Mouse (Mus musculus): Measurements from ENCODE around the gene Gm49416. TPM values are rescaled to one million over a fixed set of nuclear protein-coding genes. Genes with fewer than 3 reads are reported as not detected.
"Not testable (repeated sequence)": the region's sequence is repeated elsewhere in the genome, so short reads cannot be mapped to it uniquely, and the experiment has no call there.

Gm49416 gene
- polyA plus RNA-seq, 1 experiment from 2014 or later, result not detected

DNA sequence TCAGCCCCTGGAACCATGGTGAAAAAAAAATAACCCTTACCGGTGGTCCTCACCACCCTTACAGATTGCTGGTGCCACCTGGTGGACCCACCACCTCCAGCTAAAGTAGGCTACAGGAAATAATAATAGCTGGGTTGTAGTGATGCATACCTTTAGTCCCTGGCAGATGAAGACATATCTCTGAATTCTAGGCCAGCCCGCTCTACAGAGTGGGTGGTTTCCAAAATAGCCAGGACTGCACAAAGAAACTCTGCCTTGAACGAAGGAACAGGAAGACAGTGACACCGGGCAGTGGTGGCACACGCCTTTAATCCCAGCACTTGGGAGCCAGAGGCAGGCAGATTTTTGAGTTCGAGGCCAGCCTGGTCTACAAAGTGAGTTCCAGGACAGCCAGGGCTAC, 24.5 kb upstream of the Gm49416 start:
- no peak for ATAC-seq (ENCODE audit: insufficient number of reproducible peaks, insufficient read depth, low FRiP score, low read depth)
- Histone ChIP-seq H3K4me2 (ENCODE audit: low read length) (no peak overlapping the region), H3K4me1 (ENCODE audit: control insufficient read depth in 2 of 2, insufficient read depth in 2 of 2, low read length in 2 of 2) (no peaks in the 10 kb centered on the region), H3K27me3 (ENCODE audit: control insufficient read depth, insufficient read depth, low read length) (no peaks in the 10 kb centered on the region), H3K27ac (replicated peaks in 1 of 2; ENCODE audit: control insufficient read depth in 1 of 2, insufficient read depth in 1 of 2, low read depth in 2 of 2, low read length in 2 of 2) (no peak overlapping the region), H3K4me3 (ENCODE audit: control insufficient read depth in 1 of 2, insufficient read depth in 1 of 2, low read depth in 1 of 2, low read length in 2 of 2) (no peak overlapping the region), H3K9me3 (ENCODE audit: control insufficient read depth, low read length) (no peaks in the 10 kb centered on the region), H3K9ac (ENCODE audit: low read length) (no peak overlapping the region), H3K36me3 (ENCODE audit: control insufficient read depth, insufficient read depth, low read length) (no peaks in the 10 kb centered on the region)
- 80% methylated on average over 6 of the region's 6 CpGs for WGBS

GRCm38 (mm10) chr19:8870381-8870780, 18.3 kb upstream of the Gm49416 start:
- H3K4me2 ChIP-seq (ENCODE audit: low read length), result peak overlapping the region; percentile 66
- peak overlapping the region in 1 of 2 experiments; percentile 70; a peak in 1 of 4 replicates for H3K4me3 ChIP-seq (ENCODE audit: control insufficient read depth in 1 of 2, insufficient read depth in 1 of 2, low read depth in 1 of 2, low read length in 2 of 2)
- peak overlapping the region; percentile 94 for H3K9ac ChIP-seq (ENCODE audit: low read length)
- H3K9me3 ChIP-seq (ENCODE audit: control insufficient read depth, low read length); H3K27ac ChIP-seq (replicated peaks in 1 of 2; ENCODE audit: control insufficient read depth in 1 of 2, insufficient read depth in 1 of 2, low read depth in 2 of 2, low read length in 2 of 2); ATAC-seq (ENCODE audit: insufficient number of reproducible peaks, insufficient read depth, low FRiP score, low read depth); H3K4me1 ChIP-seq (ENCODE audit: control insufficient read depth in 2 of 2, insufficient read depth in 2 of 2, low read length in 2 of 2); H3K27me3 ChIP-seq (ENCODE audit: control insufficient read depth, insufficient read depth, low read length): not testable (repeated sequence)
- H3K36me3 ChIP-seq (ENCODE audit: control insufficient read depth, insufficient read depth, low read length), result peaks cover 28% of the 10 kb centered on the region
- WGBS, result 37% methylated on average over 1 of the region's 3 CpGs

GRCm38 (mm10) chr19:8870838-8871237, 17.9 kb upstream of the Gm49416 start:
- Histone ChIP-seq H3K27me3 (ENCODE audit: control insufficient read depth, insufficient read depth, low read length) (no peaks in the 10 kb centered on the region), H3K9ac (ENCODE audit: low read length) (peak overlapping the region; percentile 94), H3K9me3 (ENCODE audit: control insufficient read depth, low read length) (no peaks in the 10 kb centered on the region), H3K4me1 (ENCODE audit: control insufficient read depth in 2 of 2, insufficient read depth in 2 of 2, low read length in 2 of 2) (peaks cover 3 to 7% of the 10 kb centered on the region in 2 experiments; a peak in 2 of 4 replicates), H3K36me3 (ENCODE audit: control insufficient read depth, insufficient read depth, low read length) (peaks cover 33% of the 10 kb centered on the region), H3K4me3 (ENCODE audit: control insufficient read depth in 1 of 2, insufficient read depth in 1 of 2, low read depth in 1 of 2, low read length in 2 of 2) (peak overlapping the region; percentile 70 to 77), H3K4me2 (ENCODE audit: low read length) (peak overlapping the region; percentile 66), H3K27ac (replicated peaks in 1 of 2; ENCODE audit: control insufficient read depth in 1 of 2, insufficient read depth in 1 of 2, low read depth in 2 of 2, low read length in 2 of 2) (peak overlapping the region; percentile 76 to 78)
- WGBS, result 39% methylated on average over 9 of the region's 9 CpGs
- ATAC-seq (ENCODE audit: insufficient number of reproducible peaks, insufficient read depth, low FRiP score, low read depth), result no peak

GRCm38 (mm10) chr19:8871267-8872186, 17.2 kb upstream of the Gm49416 start, which contains the start of gene Ubxn1:
Gene Ubxn1, plus strand, starts transcription at chr19:8871496.
- Histone ChIP-seq H3K9ac (ENCODE audit: low read length) (peak within 1 kb of the TSS; percentile 94), H3K4me2 (ENCODE audit: low read length) (peak within 1 kb of the TSS; percentile 88), H3K27ac (replicated peaks in 1 of 2; ENCODE audit: control insufficient read depth in 1 of 2, insufficient read depth in 1 of 2, low read depth in 2 of 2, low read length in 2 of 2) (peak within 1 kb of the TSS; percentile 76 to 78), H3K27me3 (ENCODE audit: control insufficient read depth, insufficient read depth, low read length) (no peaks in the 10 kb centered on the region), H3K9me3 (ENCODE audit: control insufficient read depth, low read length) (no peaks in the 10 kb centered on the region), H3K4me3 (ENCODE audit: control insufficient read depth in 1 of 2, insufficient read depth in 1 of 2, low read depth in 1 of 2, low read length in 2 of 2) (peak within 1 kb of the TSS; percentile 70 to 77), H3K4me1 (ENCODE audit: control insufficient read depth in 2 of 2, insufficient read depth in 2 of 2, low read length in 2 of 2) (peaks cover 3 to 7% of the 10 kb centered on the region in 2 experiments; a peak in 2 of 4 replicates), H3K36me3 (ENCODE audit: control insufficient read depth, insufficient read depth, low read length) (peaks cover 40% of the 10 kb centered on the region)
- 1% methylated on average over 59 of the region's 59 CpGs for WGBS
- peak; percentile 97 for ATAC-seq (ENCODE audit: insufficient number of reproducible peaks, insufficient read depth, low FRiP score, low read depth)

DNA sequence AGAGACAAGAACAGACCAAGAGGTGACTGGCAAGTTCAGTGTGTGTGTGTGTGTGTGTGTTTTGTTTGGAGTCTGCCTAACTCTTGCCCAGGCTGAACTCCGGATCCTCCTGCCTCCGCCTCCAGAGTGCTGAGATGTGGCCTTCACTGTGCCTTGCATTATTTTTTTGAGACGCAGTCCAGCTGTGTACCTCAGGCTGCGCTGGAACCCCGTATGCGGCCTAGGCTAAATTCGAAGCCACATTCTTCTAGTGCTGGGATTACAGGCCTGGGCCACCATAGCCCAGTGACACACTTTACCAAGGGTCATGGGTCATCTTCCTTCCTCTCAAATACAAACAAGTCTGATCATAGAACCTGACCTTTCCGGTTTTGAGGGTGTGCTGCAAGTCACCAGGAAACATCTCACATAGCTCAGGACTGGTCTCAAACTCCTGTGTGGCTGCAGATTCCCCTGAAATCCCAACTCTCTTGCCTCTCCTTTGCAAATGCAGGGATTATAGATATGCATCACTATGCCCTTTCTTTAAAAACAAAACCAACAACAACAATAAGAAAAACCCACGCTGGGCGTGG, 16.4 kb upstream of the Gm49416 start:
- peak overlapping the region in 1 of 2 experiments; percentile 78; a peak in 2 of 4 replicates for H3K27ac ChIP-seq (replicated peaks in 1 of 2; ENCODE audit: control insufficient read depth in 1 of 2, insufficient read depth in 1 of 2, low read depth in 2 of 2, low read length in 2 of 2)
- 67% methylated on average over 10 of the region's 10 CpGs for WGBS
- peaks cover 48% of the 10 kb centered on the region for H3K36me3 ChIP-seq (ENCODE audit: control insufficient read depth, insufficient read depth, low read length)
- H3K4me2 ChIP-seq (ENCODE audit: low read length), result peak overlapping the region; percentile 88
- H3K27me3 ChIP-seq (ENCODE audit: control insufficient read depth, insufficient read depth, low read length), result no peaks in the 10 kb centered on the region
- peak overlapping the region; percentile 70 to 77 for H3K4me3 ChIP-seq (ENCODE audit: control insufficient read depth in 1 of 2, insufficient read depth in 1 of 2, low read depth in 1 of 2, low read length in 2 of 2)
- H3K9me3 ChIP-seq (ENCODE audit: control insufficient read depth, low read length), result no peaks in the 10 kb centered on the region
- no peak for ATAC-seq (ENCODE audit: insufficient number of reproducible peaks, insufficient read depth, low FRiP score, low read depth)
- peak overlapping the region; percentile 94 for H3K9ac ChIP-seq (ENCODE audit: low read length)
- H3K4me1 ChIP-seq (ENCODE audit: control insufficient read depth in 2 of 2, insufficient read depth in 2 of 2, low read length in 2 of 2), result peaks cover 3 to 7% of the 10 kb centered on the region in 2 experiments; a peak in 2 of 4 replicates

- no peaks in the 10 kb centered on the region for H3K9me3 ChIP-seq (ENCODE audit: control insufficient read depth, low read length)
These were observed 13.7 kb upstream of the Gm49416 start for GRCm38 (mm10) chr19:8875031-8875430.

GRCm38 (mm10) chr19:8880311-8881033, 8.3 kb upstream of the Gm49416 start, which contains the start of gene Uqcc3:
Gene Uqcc3, minus strand, starts transcription at chr19:8880923.
- ATAC-seq (ENCODE audit: insufficient number of reproducible peaks, insufficient read depth, low FRiP score, low read depth), result peak; percentile 91
- WGBS, result under 1% methylated on average over 42 of the region's 42 CpGs
- Histone ChIP-seq H3K4me2 (ENCODE audit: low read length) (peak within 1 kb of the TSS; percentile 82), H3K4me1 (ENCODE audit: control insufficient read depth in 2 of 2, insufficient read depth in 2 of 2, low read length in 2 of 2) (peaks cover 0 to 12% of the 10 kb centered on the region in 2 experiments; a peak in 2 of 4 replicates), H3K4me3 (ENCODE audit: control insufficient read depth in 1 of 2, insufficient read depth in 1 of 2, low read depth in 1 of 2, low read length in 2 of 2) (peak within 1 kb of the TSS; percentile 66 to 85), H3K36me3 (ENCODE audit: control insufficient read depth, insufficient read depth, low read length) (peaks cover 32% of the 10 kb centered on the region), H3K9me3 (ENCODE audit: control insufficient read depth, low read length) (no peaks in the 10 kb centered on the region), H3K27ac (replicated peaks in 1 of 2; ENCODE audit: control insufficient read depth in 1 of 2, insufficient read depth in 1 of 2, low read depth in 2 of 2, low read length in 2 of 2) (peak within 1 kb of the TSS; percentile 69 to 79), H3K9ac (ENCODE audit: low read length) (peak within 1 kb of the TSS; percentile 82), H3K27me3 (ENCODE audit: control insufficient read depth, insufficient read depth, low read length) (no peaks in the 10 kb centered on the region)

More at GRCm38 (mm10) chr19:8875031-8875430, 13.7 kb upstream of the Gm49416 start:
- no peaks in the 10 kb centered on the region for H3K27me3 ChIP-seq (ENCODE audit: control insufficient read depth, insufficient read depth, low read length)
- no peak overlapping the region for H3K27ac ChIP-seq (replicated peaks in 1 of 2; ENCODE audit: control insufficient read depth in 1 of 2, insufficient read depth in 1 of 2, low read depth in 2 of 2, low read length in 2 of 2)
- H3K36me3 ChIP-seq (ENCODE audit: control insufficient read depth, insufficient read depth, low read length), result peaks cover 61% of the 10 kb centered on the region
- H3K4me2 ChIP-seq (ENCODE audit: low read length), result no peak overlapping the region
- 89% methylated on average over 7 of the region's 7 CpGs for WGBS
- ATAC-seq (ENCODE audit: insufficient number of reproducible peaks, insufficient read depth, low FRiP score, low read depth), result no peak
- H3K9ac ChIP-seq (ENCODE audit: low read length), result no peak overlapping the region
- no peak overlapping the region for H3K4me3 ChIP-seq (ENCODE audit: control insufficient read depth in 1 of 2, insufficient read depth in 1 of 2, low read depth in 1 of 2, low read length in 2 of 2)
- peaks cover 3 to 15% of the 10 kb centered on the region in 2 experiments; a peak in 3 of 4 replicates for H3K4me1 ChIP-seq (ENCODE audit: control insufficient read depth in 2 of 2, insufficient read depth in 2 of 2, low read length in 2 of 2)

Measured in heart, embryonic 14.5 days (tissue).